Mouse (Mus musculus) megakaryocyte, adult 5-6 weeks (primary cell): ENCODE measurements around the gene Stox2. TPM values are rescaled to one million over a fixed set of nuclear protein-coding genes. Genes with fewer than 3 reads are reported as not detected.
"Not testable (repeated sequence)": the region's sequence is repeated elsewhere in the genome, so short reads cannot be mapped to it uniquely, and the experiment has no call there.

Experiments
- ATAC-seq: 2 replicates; pipeline ENCODE4 v1.8.0; 2016; ENCODE audit warnings: mild to moderate bottlenecking, inconsistent platforms; ENCODE audit not compliant: poor library complexity, severe bottlenecking
- total RNA-seq, 2 experiments: library from RNA; stranded (forward) in 1 of 2; stranded (reverse) in 1 of 2; fragments of 153-499, 151-499 nt in 1 of 2; fragments of 221-1000, 200-1000 nt in 1 of 2; gene quantifications; 2 replicates each; pipeline versions ENCODE4 v1.2.3 to v1.2.4; 2015 to 2017

Gene Stox2
- 0.16 and 0.18 TPM in 2 replicates for total RNA-seq (2015)
- total RNA-seq (2017), result 0.48 and 0.49 TPM in 2 replicates

GRCm38 (mm10) chr8:47446312-47447046 is at the start of gene Stox2:
TSS of gene Stox2 (minus strand) at chr8:47446362.
- ATAC-seq, result no peak

GRCm38 (mm10) chr8:47495428-47495827 is 49.3 kb upstream of the Stox2 start:
- no peak for ATAC-seq

GRCm38 (mm10) chr8:47494602-47495153 is 48.5 kb upstream of the Stox2 start:
- ATAC-seq, result no peak

DNA sequence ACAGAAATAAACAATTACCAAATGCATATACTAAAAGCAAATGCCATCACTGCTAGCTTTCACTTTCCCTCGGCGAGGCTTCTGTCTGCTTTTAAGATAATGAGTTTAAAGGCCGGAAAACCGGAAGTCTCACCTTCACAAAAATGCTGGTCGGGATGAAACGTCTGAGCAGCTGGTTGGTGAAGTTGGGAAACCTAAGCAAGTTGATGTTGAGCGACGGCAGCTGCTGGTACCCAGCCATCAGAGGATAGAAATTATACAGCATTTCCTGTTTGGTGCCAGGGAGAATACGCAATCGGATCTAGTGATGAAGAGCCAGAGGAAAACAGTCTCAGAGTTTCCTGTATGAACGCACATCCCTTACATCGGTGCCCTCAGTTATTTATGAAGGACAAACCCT is 46.9 kb upstream of the Stox2 start:
- ATAC-seq, result no peak

DNA sequence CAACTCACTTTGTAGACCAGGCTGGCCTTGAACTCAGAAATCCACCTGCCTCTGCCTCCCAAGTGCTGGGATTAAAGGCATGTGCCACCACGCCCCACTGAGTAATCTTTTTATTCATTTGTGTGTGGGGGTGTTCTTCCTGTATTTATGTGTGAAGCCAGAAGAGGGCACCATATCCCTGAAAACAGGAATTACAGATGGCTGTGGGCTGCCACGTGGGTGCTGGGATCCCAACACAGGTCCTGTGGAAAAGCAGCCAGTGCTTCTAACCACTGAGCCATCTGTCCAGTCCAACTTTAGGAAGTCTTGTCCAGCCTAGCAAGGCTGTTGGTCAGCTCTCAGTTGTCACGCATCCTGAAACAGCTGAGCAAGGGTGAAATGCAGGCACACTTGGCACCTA is 41.1 kb upstream of the Stox2 start:
- ATAC-seq, result no peak

- no peak for ATAC-seq
Measured at GRCm38 (mm10) chr8:47482354-47483071, 36.4 kb upstream of the Stox2 start.

- no peak for ATAC-seq
Measured at GRCm38 (mm10) chr8:47480039-47480438, 33.9 kb upstream of the Stox2 start.

- no peak for ATAC-seq
Measured at GRCm38 (mm10) chr8:47461650-47462049, 15.5 kb upstream of the Stox2 start.

- ATAC-seq, result no peak
Measured at GRCm38 (mm10) chr8:47459216-47459749, 13.1 kb upstream of the Stox2 start.

- ATAC-seq, result no peak
Measured at GRCm38 (mm10) chr8:47458591-47458990, 12.4 kb upstream of the Stox2 start.

GRCm38 (mm10) chr8:47449211-47449610 is 3.0 kb upstream of the Stox2 start:
- ATAC-seq, result not testable (repeated sequence)

- no peak for ATAC-seq
Measured at GRCm38 (mm10) chr8:47439271-47439670, 6.9 kb downstream of the Stox2 start.

DNA sequence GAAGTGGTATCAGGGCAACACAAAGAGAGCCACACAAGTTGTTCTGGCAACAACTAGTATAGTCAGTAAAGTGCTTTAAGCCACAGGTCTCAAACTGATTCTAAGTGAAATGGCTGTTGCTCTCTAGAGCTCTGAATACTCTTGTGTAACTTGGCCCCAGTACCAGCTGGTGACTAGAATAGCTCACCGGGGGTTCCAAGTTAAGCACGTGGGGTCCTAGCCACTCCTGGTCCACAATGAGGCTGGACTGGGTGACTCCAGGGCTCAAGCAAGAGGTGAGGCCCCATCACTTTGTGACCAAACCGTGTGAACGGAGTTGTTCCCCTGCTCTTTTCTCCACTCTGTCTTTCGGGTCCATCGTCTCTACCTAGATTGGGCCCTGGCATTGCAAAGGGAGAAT is 8.2 kb downstream of the Stox2 start:
- ATAC-seq, result no peak

DNA sequence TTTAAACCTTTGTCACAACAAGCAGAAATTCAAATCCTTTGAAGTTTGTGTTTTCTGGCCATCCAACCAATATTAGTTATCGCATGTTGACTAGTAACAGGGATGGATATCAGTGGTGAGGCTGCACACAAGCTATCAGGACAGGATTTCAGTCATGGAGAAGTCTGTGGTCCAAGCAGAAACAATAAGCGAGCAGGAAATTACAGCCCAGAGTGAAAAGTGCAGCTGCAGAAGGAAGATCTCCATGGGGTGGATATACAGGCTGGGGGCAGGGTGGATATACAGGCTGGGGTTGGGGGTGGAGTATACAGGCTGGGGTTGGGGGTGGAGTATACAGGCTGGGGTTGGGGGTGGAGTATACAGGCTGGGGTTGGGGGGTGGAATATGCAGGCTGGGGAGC is 10.3 kb downstream of the Stox2 start:
- ATAC-seq, result no peak

GRCm38 (mm10) chr8:47435412-47435811 is 10.8 kb downstream of the Stox2 start:
- ATAC-seq, result no peak

GRCm38 (mm10) chr8:47431263-47431662 is 14.9 kb downstream of the Stox2 start:
- ATAC-seq, result no peak

GRCm38 (mm10) chr8:47414258-47414525 is 32.0 kb downstream of the Stox2 start:
- ATAC-seq, result not testable (repeated sequence)

- ATAC-seq, result no peak
Measured at GRCm38 (mm10) chr8:47413524-47414257, 32.5 kb downstream of the Stox2 start.

- ATAC-seq, result no peak
Measured at GRCm38 (mm10) chr8:47412696-47413523, 33.3 kb downstream of the Stox2 start.

DNA sequence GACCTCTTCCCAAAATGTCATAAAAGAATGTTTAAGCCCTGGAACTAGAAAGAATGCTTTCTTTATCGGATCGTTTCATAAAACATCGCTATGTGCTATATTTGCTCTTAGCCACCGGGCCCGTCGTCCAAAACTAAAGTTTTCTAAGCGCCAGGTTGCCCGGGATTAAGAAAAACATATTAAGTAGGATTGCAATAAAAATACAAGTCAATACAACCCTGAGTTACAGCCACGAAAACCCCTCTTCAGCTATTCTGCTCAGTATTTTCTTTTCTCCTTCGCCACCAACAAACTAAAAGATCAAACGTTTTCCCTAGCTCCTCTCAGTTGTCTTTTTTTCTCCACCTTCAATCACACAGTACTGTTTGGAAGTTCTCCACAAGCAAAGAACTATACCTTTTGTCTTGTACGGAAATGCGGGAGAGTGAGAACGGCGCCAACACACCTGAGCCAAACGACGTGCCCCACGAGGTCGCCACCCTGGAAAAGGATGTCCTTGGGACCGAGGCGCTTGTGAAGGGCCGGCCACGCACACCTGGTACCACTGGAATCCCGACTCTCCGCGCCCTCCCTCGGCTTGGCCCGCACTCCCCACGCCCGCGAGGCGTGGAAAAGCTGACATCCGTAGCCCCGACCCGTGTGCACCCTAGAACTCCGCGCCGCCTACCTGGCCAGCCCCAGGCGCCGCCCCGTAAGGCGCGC is 34.0 kb downstream of the Stox2 start:
- ATAC-seq, result no peak
